Mouse (Mus musculus) liver, adult 2 months (tissue): ENCODE results near the gene Chn2.

Source experiments
- CTCF ChIP-seq: fragments of 200-500 bp; IDR thresholded peaks from 2 replicates; pipeline ENCODE4 v1.5.1; 2011; ENCODE audit warnings: low read depth, low read length, control low read depth
- POLR2A ChIP-seq: fragments of 200-500 bp; IDR thresholded peaks from 2 replicates; pipeline ENCODE4 v1.6.1; 2011; ENCODE audit warnings: low read length, control low read depth; ENCODE audit not compliant: insufficient read depth; ENCODE audit errors: extremely low read depth

DNA sequence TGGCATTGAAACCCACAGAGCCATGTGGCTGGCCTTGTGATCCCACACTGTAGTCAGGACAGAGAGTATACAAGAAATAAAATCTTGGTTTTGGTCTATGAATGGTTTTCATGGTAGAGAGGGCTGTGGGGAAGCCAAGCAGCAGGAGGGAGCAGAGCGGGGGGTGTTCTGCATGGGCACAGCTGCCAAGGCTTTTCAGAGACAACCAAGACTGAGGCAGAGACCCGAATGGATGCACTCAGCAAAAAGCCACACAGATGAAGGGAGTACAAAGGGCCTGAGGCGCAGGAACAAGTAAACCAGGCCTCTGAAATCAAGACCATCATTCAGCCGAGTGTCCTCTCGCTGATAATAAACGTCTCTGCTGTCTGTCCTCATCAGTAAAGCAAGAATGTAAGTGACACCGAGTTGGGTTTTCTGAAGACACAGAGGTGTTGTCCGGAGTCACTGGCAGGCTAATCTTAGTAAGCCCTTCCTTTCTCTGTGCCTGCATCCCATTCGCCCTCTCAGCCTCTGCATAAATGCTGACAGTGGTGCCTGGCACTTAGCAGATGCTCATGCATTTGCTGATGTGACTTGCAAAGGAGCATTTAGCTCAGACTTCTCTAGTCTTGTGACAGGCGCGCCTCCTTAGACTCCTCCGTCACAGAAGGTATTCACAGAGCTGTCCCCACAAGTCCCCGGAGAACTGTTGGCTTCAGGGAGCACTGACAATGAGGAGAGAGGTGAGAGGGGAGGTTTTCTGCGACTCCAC lies 144.6 kb downstream of the Chn2 start:
- TF ChIP-seq CTCF, result no peak
- TF ChIP-seq POLR2A, result no peak
